In the genomic region with DNA sequence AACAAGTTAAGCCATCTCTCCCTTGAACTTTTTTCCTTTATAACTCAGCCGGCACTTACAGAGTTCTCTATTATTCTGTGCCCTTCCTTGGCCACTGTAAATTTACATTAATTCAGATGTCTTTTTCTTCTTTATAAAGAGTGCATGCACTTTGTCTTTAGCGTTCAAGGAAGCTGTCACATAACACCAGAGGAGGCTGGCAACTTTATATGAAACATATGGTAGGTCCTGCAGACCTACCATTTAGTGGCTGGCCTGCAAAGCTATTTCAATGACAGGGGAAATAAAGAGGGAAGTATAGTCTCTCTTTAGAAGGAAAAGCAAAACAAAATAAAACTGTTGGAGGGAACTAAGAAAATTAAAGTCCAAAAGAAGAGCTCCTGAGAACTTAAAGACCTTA, we compare ENCODE assay signal across 28 mouse cellular contexts.
DNase-seq lines count a peak whose midpoint lies in the region; ATAC-seq and TF ChIP-seq lines count a peak whose summit lies in the region.
"Had no signal": no experiment of that assay in that cellular context is flagged by ENCODE, and none has a peak within 500 bp of the region (broad histone marks: within the 10 kb centered on the region; RNA-seq: fewer than 3 reads in every experiment).

No protein-coding gene starts in this region.

- H3K36me3 ChIP-seq in limb, embryonic 11.5 days (ENCODE audit: control insufficient read depth, insufficient read depth, low read length), result no peaks in the 10 kb centered on the region
- H3K36me3 ChIP-seq: G1E; heart, embryonic 12.5 days; heart, embryonic 15.5 days; hindbrain, embryonic 10.5 days had no signal

- peak; percentile 68; the same call in 1 of the 2 replicates for ATAC-seq in limb, embryonic 11.5 days (ENCODE audit: insufficient number of reproducible peaks, low FRiP score, low TSS enrichment, low read depth)
- ATAC-seq: forebrain, embryonic 14.5 days; forebrain, postnatal 0 days; hindbrain, postnatal 0 days; intestine, postnatal 0 days; Patski had no signal

- H3K27ac ChIP-seq in limb, embryonic 11.5 days (replicated peaks; ENCODE audit: low read depth, low read length), result no peak overlapping the region
- H3K27ac ChIP-seq: heart, embryonic 15.5 days; hindbrain, embryonic 10.5 days; hindbrain, embryonic 14.5 days; hindbrain, postnatal 0 days had no signal

- no peak overlapping the region for H3K4me2 ChIP-seq in limb, embryonic 11.5 days (ENCODE audit: low read depth, severe bottlenecking)
- H3K4me2 ChIP-seq: heart, embryonic 12.5 days; heart, embryonic 15.5 days; hindbrain, embryonic 14.5 days had no signal

- no peaks in the 10 kb centered on the region for H3K27me3 ChIP-seq in limb, embryonic 11.5 days (ENCODE audit: control insufficient read depth, insufficient read depth, low read length)
- H3K27me3 ChIP-seq: CH12.LX; heart, embryonic 12.5 days; heart, embryonic 15.5 days had no signal

- no peak overlapping the region for H3K4me3 ChIP-seq in limb, embryonic 11.5 days (ENCODE audit: low read depth, low read length)
- H3K4me3 ChIP-seq: heart, embryonic 12.5 days; heart, embryonic 15.5 days; hindbrain, embryonic 10.5 days had no signal

- no peak for TF ChIP-seq CTCF in brain, embryonic 14.5 days (IDR thresholded peaks at IDR 0.05; ENCODE audit: borderline replicate concordance, extremely low read depth, insufficient read depth, insufficient read length)

- H3K9me3 ChIP-seq in limb, embryonic 11.5 days (ENCODE audit: control insufficient read depth, low read length), result no peaks in the 10 kb centered on the region
- H3K9me3 ChIP-seq: G1E; heart, embryonic 12.5 days; heart, embryonic 15.5 days; hindbrain, embryonic 10.5 days had no signal

- H3K9ac ChIP-seq in limb, embryonic 11.5 days (ENCODE audit: low read length), result no peak overlapping the region
- H3K9ac ChIP-seq: forebrain, postnatal 0 days; heart, embryonic 12.5 days; heart, embryonic 15.5 days; hindbrain, embryonic 14.5 days had no signal

- 4% methylated on average over 2 of the region's 2 CpGs for WGBS in limb, embryonic 11.5 days

- no peaks in the 10 kb centered on the region for H3K4me1 ChIP-seq in limb, embryonic 11.5 days (ENCODE audit: control insufficient read depth, insufficient read depth, low read length)
- H3K4me1 ChIP-seq: heart, embryonic 12.5 days; heart, embryonic 15.5 days; hindbrain, embryonic 10.5 days had no signal

- no peak for TF ChIP-seq POLR2A in brain, embryonic 14.5 days (IDR thresholded peaks at IDR 0.05; ENCODE audit: borderline replicate concordance, extremely low read depth, insufficient read depth, insufficient read length, poor library complexity, severe bottlenecking)

- peak; percentile 11 for DNase-seq in embryo, embryonic 10 days (ENCODE audit: low spot score)
- no peak for DNase-seq in embryo, embryonic 9.5 days (ENCODE audit: extremely low spot score)
- DNase-seq in brain, embryonic 14.5 days (ENCODE audit: low read depth), result peak; percentile 6
- peak; percentile 58 for DNase-seq in forelimb bud, embryonic 11.5 days (ENCODE audit: low read depth, low spot score)
- DNase-seq in limb, embryonic 11.5 days (ENCODE audit: low spot score), result peak; percentile 34
- no peak for DNase-seq in right cerebral cortex, postnatal 25 days
- DNase-seq in cerebellum, postnatal 36 days, result no peak
- DNase-seq in urinary bladder, adult 2 months (ENCODE audit: low spot score), result no peak
- DNase-seq: adrenal gland, adult 2 months; adrenal gland, postnatal 14 days; cerebellum, adult 11-12 months; cerebellum, adult 8-10 months; cerebellum, postnatal 10 days; forebrain, postnatal 0 days; gastrocnemius, postnatal 25 days; heart, adult 18-20 months; heart, postnatal 10 days; heart, postnatal 36 days had no signal

Comparison
In these comparisons a context has a peak if more than half of its experiments do, and no peak if none do; other contexts are left out.
1. DNase-seq: peak in embryo, embryonic 10 days (single experiment), brain, embryonic 14.5 days (single experiment), forelimb bud, embryonic 11.5 days (single experiment) and limb, embryonic 11.5 days (single experiment); none in embryo, embryonic 9.5 days (single experiment), right cerebral cortex, postnatal 25 days (single experiment), cerebellum, postnatal 36 days (0 of 2) and urinary bladder, adult 2 months (single experiment).